Mouse (Mus musculus): Measurements from ENCODE around the gene Adk.

GRCm38 (mm10) chr14:21087390-21088060, 35.2 kb downstream of the Adk start:
- TF ChIP-seq CTCF (IDR thresholded peaks at IDR 0.05; ENCODE audit: borderline replicate concordance, control insufficient read depth, extremely low read depth, insufficient read depth, low read length, poor library complexity) (no peak), POLR2A (IDR thresholded peaks at IDR 0.05; ENCODE audit: control insufficient read depth, extremely low read depth, insufficient read depth, low read length, poor library complexity) (no peak)

All from thymus, adult 2 months (tissue).